Mouse (Mus musculus) myocyte (in vitro differentiated cells): ENCODE results near the gene Adamts8. TPM values are rescaled to one million over a fixed set of nuclear protein-coding genes. Genes with fewer than 3 reads are reported as not detected.

Experiments
- H3K27me3 ChIP-seq: one replicate; pipeline ENCODE4 v1.6.1; 2011; ENCODE audit not compliant: control insufficient read depth, insufficient read depth, insufficient read length
- H3K36me3 ChIP-seq: one replicate; pipeline ENCODE4 v1.6.1; 2011; ENCODE audit not compliant: control insufficient read depth, insufficient read depth
- H3K4me2 ChIP-seq: one replicate; pipeline ENCODE4 v1.6.1; 2011; ENCODE audit warnings: low read depth, control low read depth
- H3K4me3 ChIP-seq: one replicate; pipeline ENCODE4 v1.5.1; 2011; ENCODE audit warnings: mild to moderate bottlenecking, control low read depth, moderate library complexity
- H3K79me2 ChIP-seq: one replicate; pipeline ENCODE4 v1.6.1; 2011; ENCODE audit not compliant: control insufficient read depth, insufficient read depth
- H3ac ChIP-seq: one replicate; pipeline ENCODE4 v1.6.1; 2011; ENCODE audit not compliant: control insufficient read depth, insufficient read length
- CEBPB ChIP-seq: IDR thresholded peaks from 2 replicates; pipeline ENCODE4 v1.6.1; 2011; ENCODE audit warnings: mild to moderate bottlenecking, moderate library complexity; ENCODE audit not compliant: poor library complexity, insufficient read depth, severe bottlenecking
- E2F4 ChIP-seq: IDR thresholded peaks from one replicate; pipeline ENCODE4 v1.6.1; 2011; ENCODE audit warnings: mild to moderate bottlenecking, control low read depth, moderate library complexity; ENCODE audit not compliant: insufficient read depth
- MAX ChIP-seq: IDR thresholded peaks from one replicate; pipeline ENCODE4 v1.6.1; 2011; ENCODE audit warnings: low read depth, mild to moderate bottlenecking, control low read depth
- MYOD1 ChIP-seq, 3 experiments: IDR thresholded peaks; one replicate each; pipeline ENCODE4 v1.6.1; 2011; ENCODE audit warnings: control low read depth in 2 of 3, low read depth in 2 of 3, mild to moderate bottlenecking in 2 of 3, moderate library complexity in 1 of 3; ENCODE audit not compliant: insufficient read length in 2 of 3, control insufficient read depth in 1 of 3
- MYOG ChIP-seq, 3 experiments: IDR thresholded peaks; one replicate each; pipeline ENCODE4 v1.6.1; 2011; ENCODE audit warnings: control low read depth in 2 of 3, low read depth in 2 of 3, mild to moderate bottlenecking in 2 of 3; ENCODE audit not compliant: insufficient read length in 2 of 3, control insufficient read depth in 1 of 3, insufficient read depth in 1 of 3
- POLR2A ChIP-seq: IDR thresholded peaks from one replicate; pipeline ENCODE4 v1.6.1; 2011; ENCODE audit warnings: low read depth, mild to moderate bottlenecking, control low read depth, moderate library complexity; ENCODE audit not compliant: insufficient read length
- POLR2AphosphoS2 ChIP-seq: IDR thresholded peaks from one replicate; pipeline ENCODE4 v1.6.1; 2011; ENCODE audit warnings: low read depth, control low read depth; ENCODE audit not compliant: insufficient read length
- REST ChIP-seq: IDR thresholded peaks from one replicate; pipeline ENCODE4 v1.6.1; 2011; ENCODE audit warnings: mild to moderate bottlenecking, control low read depth, moderate library complexity; ENCODE audit not compliant: insufficient read depth, insufficient read length
- SRF ChIP-seq: IDR thresholded peaks from one replicate; pipeline ENCODE4 v1.6.1; 2011; ENCODE audit warnings: low read depth; ENCODE audit not compliant: control insufficient read depth, insufficient read length
- TCF12 ChIP-seq: IDR thresholded peaks from one replicate; pipeline ENCODE4 v1.6.1; 2011; ENCODE audit warnings: mild to moderate bottlenecking, control low read depth; ENCODE audit not compliant: poor library complexity, insufficient read depth, severe bottlenecking
- TCF3 ChIP-seq: IDR thresholded peaks from one replicate; pipeline ENCODE4 v1.6.1; 2011; ENCODE audit warnings: low read depth, control low read depth; ENCODE audit not compliant: insufficient read length
- USF1 ChIP-seq: IDR thresholded peaks from one replicate; pipeline ENCODE4 v1.6.1; 2011; ENCODE audit warnings: low read depth, mild to moderate bottlenecking, control low read depth, moderate library complexity
- polyA plus RNA-seq: library from polyadenylated mRNA; unstranded; fragments of >200 nt; fragmentation: generic; extraction: Trizol; gene quantifications from one replicate; pipeline ENCODE4 v1.2.1, GENCODE M21; 2012; ENCODE audit warnings: missing spikeins

The Adamts8 gene
- polyA plus RNA-seq, 1 experiment, result not detected

- Histone ChIP-seq H3K27me3 (no peaks in the 10 kb centered on the region), H3K4me2 (no peak overlapping the region), H3K4me3 (no peak overlapping the region), H3K79me2 (no peaks in the 10 kb centered on the region), H3ac (no peak overlapping the region), H3K36me3 (no peaks in the 10 kb centered on the region)
- TF ChIP-seq MYOD1 (IDR thresholded peaks at IDR 0.05; ENCODE audit: control insufficient read depth in 1 of 3, insufficient read length in 2 of 3, low read depth in 2 of 3) (no peak), TCF12 (no peak), REST (no peak), CEBPB (no peak), SRF (no peak), USF1 (no peak), MYOG (IDR thresholded peaks at IDR 0.05; ENCODE audit: control insufficient read depth in 1 of 3, insufficient read depth in 1 of 3, insufficient read length in 2 of 3, low read depth in 2 of 3) (no peak), POLR2A (no peak), TCF3 (no peak), E2F4 (no peak), POLR2AphosphoS2 (no peak)
These were observed 20.9 kb upstream of the Adamts8 start for GRCm38 (mm10) chr9:30921261-30922103.

GRCm38 (mm10) chr9:30922197-30922894, 20.0 kb upstream of the Adamts8 start, which contains the start of gene Adamts15:
Gene Adamts15 (minus strand): TSS chr9:30922452.
- no peaks in the 10 kb centered on the region for H3K79me2 ChIP-seq
- no peaks in the 10 kb centered on the region for H3K36me3 ChIP-seq
- H3K27me3 ChIP-seq, result no peaks in the 10 kb centered on the region
- no peak within 1 kb of the TSS for H3K4me3 ChIP-seq
- no peak within 1 kb of the TSS for H3K4me2 ChIP-seq
- H3ac ChIP-seq, result no peak within 1 kb of the TSS
- TF ChIP-seq SRF (no peak), CEBPB (no peak), USF1 (no peak), MYOG (IDR thresholded peaks at IDR 0.05; ENCODE audit: control insufficient read depth in 1 of 3, insufficient read depth in 1 of 3, insufficient read length in 2 of 3, low read depth in 2 of 3) (no peak), TCF12 (no peak), E2F4 (no peak), POLR2A (no peak)

DNA sequence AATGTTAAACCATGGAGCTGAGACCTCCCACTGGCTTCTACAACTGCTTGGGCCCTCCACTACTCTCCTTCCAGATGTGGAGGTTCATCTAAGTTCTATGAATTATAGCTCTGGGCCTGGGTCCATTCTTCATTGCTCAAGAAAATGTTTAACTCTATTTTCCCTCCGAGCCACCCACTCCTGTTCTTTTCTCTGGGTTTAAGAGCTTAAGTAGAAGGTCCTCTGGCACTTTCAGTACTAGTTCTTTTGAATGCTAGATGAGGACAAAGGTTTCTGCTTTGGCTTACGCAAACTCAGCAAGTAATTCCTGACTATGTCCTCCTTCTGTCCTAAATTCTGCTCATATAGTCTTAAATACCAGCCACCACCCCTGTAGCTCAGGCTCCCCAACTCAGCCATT, 13.6 kb upstream of the Adamts8 start:
- no peak for TF ChIP-seq SRF
- no peak for TF ChIP-seq POLR2AphosphoS2
- TF ChIP-seq CEBPB, result no peak
- no peak for TF ChIP-seq TCF3
- TF ChIP-seq E2F4, result no peak
- no peak for TF ChIP-seq MYOD1 (IDR thresholded peaks at IDR 0.05; ENCODE audit: control insufficient read depth in 1 of 3, insufficient read length in 2 of 3, low read depth in 2 of 3)
- TF ChIP-seq MYOG (IDR thresholded peaks at IDR 0.05; ENCODE audit: control insufficient read depth in 1 of 3, insufficient read depth in 1 of 3, insufficient read length in 2 of 3, low read depth in 2 of 3), result no peak
- TF ChIP-seq REST, result no peak
- no peak for TF ChIP-seq TCF12
- no peak for TF ChIP-seq USF1
- no peak for TF ChIP-seq POLR2A
- no peak for TF ChIP-seq MAX
- Histone ChIP-seq H3K4me2 (no peak overlapping the region), H3K27me3 (peaks cover 11% of the 10 kb centered on the region)

DNA sequence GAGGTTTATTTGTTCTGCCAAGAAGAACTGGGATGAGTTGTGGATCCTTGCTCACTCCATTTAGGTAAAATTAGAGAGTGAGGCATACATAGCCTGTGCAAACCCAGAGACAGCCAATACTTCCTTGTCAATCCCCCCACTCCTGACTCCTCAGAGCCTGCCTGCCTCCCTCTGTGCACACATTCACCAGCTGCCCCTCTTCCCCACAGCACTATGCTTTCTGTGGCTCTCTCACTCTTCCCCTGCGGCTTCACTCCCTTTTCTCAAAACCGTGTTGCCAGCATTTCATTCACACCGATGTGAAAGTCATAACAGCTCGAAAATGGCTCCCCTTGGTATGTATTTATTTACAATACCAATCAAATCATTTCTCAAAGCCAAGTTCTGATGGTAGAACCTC, 10.0 kb upstream of the Adamts8 start:
- no peak overlapping the region for H3K4me2 ChIP-seq
- H3K36me3 ChIP-seq, result no peaks in the 10 kb centered on the region
- no peaks in the 10 kb centered on the region for H3K79me2 ChIP-seq
- no peak overlapping the region for H3K4me3 ChIP-seq
- H3K27me3 ChIP-seq, result peaks cover 20% of the 10 kb centered on the region
- TF ChIP-seq SRF (no peak), MYOD1 (IDR thresholded peaks at IDR 0.05; ENCODE audit: control insufficient read depth in 1 of 3, insufficient read length in 2 of 3, low read depth in 2 of 3) (no peak), USF1 (no peak), POLR2A (no peak)
- no peak overlapping the region for H3ac ChIP-seq

More for the DNA sequence above, 13.6 kb upstream of the Adamts8 start:
- Histone ChIP-seq H3K79me2 (no peaks in the 10 kb centered on the region), H3K36me3 (no peaks in the 10 kb centered on the region), H3ac (no peak overlapping the region), H3K4me3 (no peak overlapping the region)

DNA sequence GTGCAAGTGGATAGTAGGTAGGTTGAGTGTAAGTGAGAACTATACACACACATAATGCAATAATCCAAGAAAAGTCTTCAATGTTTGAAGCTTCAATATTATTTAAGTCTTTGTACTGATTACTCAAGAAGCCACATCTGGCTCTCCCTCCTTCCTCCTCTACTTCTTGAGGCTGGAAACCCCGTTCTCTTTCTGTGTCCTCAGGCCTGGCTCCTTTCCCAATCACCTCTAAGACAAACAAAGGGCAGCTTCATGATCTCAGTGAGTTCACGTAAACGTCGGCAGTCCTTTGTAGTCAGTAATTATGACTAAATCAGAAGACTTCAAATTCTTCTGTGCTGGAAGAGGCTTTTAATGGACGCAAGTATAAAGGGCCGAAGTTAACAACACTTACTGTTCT, 7.5 kb upstream of the Adamts8 start:
- no peaks in the 10 kb centered on the region for H3K36me3 ChIP-seq
- H3ac ChIP-seq, result no peak overlapping the region
- TF ChIP-seq REST (no peak), SRF (no peak), MAX (no peak), MYOG (IDR thresholded peaks at IDR 0.05; ENCODE audit: control insufficient read depth in 1 of 3, insufficient read depth in 1 of 3, insufficient read length in 2 of 3, low read depth in 2 of 3) (no peak), POLR2A (no peak), TCF3 (no peak), MYOD1 (IDR thresholded peaks at IDR 0.05; ENCODE audit: control insufficient read depth in 1 of 3, insufficient read length in 2 of 3, low read depth in 2 of 3) (no peak), TCF12 (no peak)
- H3K4me2 ChIP-seq, result no peak overlapping the region
- peaks cover 20% of the 10 kb centered on the region for H3K27me3 ChIP-seq
- no peak overlapping the region for H3K4me3 ChIP-seq
- H3K79me2 ChIP-seq, result no peaks in the 10 kb centered on the region
